Mouse (Mus musculus) kidney, adult 2 months (tissue): Measurements from ENCODE around the gene Cftr.

ENCODE experiments used
- CTCF ChIP-seq: fragments of 200-500 bp; conservative IDR thresholded peaks from 2 replicates; pipeline ENCODE4 v1.5.1; 2011; ENCODE audit warnings: low read depth, mild to moderate bottlenecking, control low read depth, low read length, moderate library complexity, mixed read lengths; ENCODE audit not compliant: insufficient read depth, insufficient read length
- POLR2A ChIP-seq: fragments of 200-500 bp; IDR thresholded peaks from one replicate; pipeline ENCODE4 v1.6.1; 2011; ENCODE audit warnings: low read depth, low read length, control low read depth

DNA sequence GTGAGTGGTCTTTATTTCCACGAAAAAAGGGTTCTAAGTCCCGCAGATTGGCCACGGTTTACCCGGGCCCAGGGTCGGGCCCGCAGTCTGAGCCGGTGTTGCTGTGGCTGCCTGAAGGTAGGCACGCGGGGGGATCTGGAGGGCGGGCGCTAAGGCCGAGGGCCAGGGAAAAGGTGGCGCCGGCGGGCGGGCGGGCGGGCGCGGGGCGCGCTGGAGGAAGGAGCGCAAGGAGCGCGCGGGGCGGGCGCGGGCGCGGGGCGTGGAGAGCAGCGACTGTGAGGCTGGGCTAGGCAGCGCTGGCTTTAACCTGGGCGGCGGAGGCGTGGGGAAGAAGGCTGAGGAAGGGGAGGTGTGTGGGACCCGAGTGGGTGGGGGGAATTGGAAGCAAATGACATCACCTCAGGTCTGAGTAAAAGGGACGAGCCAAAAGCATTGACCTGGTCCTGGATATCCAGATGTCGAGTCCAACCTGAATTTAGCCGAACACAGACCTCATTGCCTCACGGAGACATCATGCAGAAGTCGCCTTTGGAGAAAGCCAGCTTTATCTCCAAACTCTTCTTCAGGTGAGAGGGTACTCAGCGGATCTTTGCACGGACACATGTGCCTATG, at the start of gene Cftr:
- TF ChIP-seq POLR2A (no peak), CTCF (no peak)
